Mouse (Mus musculus): ENCODE results near the gene Rab10. TPM values are rescaled to one million over a fixed set of nuclear protein-coding genes. Genes with fewer than 3 reads are reported as not detected.
"Not testable (repeated sequence)": the region's sequence is repeated elsewhere in the genome, so short reads cannot be mapped to it uniquely, and the experiment has no call there.

The Rab10 gene
- total RNA-seq, 2 experiments from 2014 or later, result 116 to 118 TPM

- intact Hi-C loops (cut with DNase I), result loop anchor here (5.0 to 10.0 kb wide), 2 partner anchors 53 to 270 kb away; partner anchors contain the start of gene Dtnb
- DNase-seq, result no peak
These were observed 4.5 kb downstream of the Rab10 start for GRCm38 (mm10) chr12:3305238-3305637.

- DNase-seq; intact Hi-C loops (cut with DNase I): not testable (repeated sequence)
These were observed 12.1 kb downstream of the Rab10 start for GRCm38 (mm10) chr12:3297622-3298021.

GRCm38 (mm10) chr12:3296056-3296455, 13.7 kb downstream of the Rab10 start:
- DNase-seq, result no peak
- intact Hi-C loops (cut with DNase I), result no loop called here

GRCm38 (mm10) chr12:3291849-3292248, 17.9 kb downstream of the Rab10 start:
- intact Hi-C loops (cut with DNase I), result no loop called here
- DNase-seq, result no peak

- no peak for DNase-seq
- intact Hi-C loops (cut with DNase I), result no loop called here
These were observed 18.7 kb downstream of the Rab10 start for GRCm38 (mm10) chr12:3291038-3291437.

- no peak for DNase-seq
- intact Hi-C loops (cut with DNase I), result no loop called here
These were observed 21.3 kb downstream of the Rab10 start for GRCm38 (mm10) chr12:3288440-3288839.

GRCm38 (mm10) chr12:3285919-3286318, 23.9 kb downstream of the Rab10 start:
- intact Hi-C loops (cut with DNase I), result no loop called here
- no peak for DNase-seq

- intact Hi-C loops (cut with DNase I), result no loop called here
- DNase-seq, result no peak
These were observed 24.4 kb downstream of the Rab10 start for GRCm38 (mm10) chr12:3285377-3285776.

GRCm38 (mm10) chr12:3284463-3284862, 25.3 kb downstream of the Rab10 start:
- no peak for DNase-seq

GRCm38 (mm10) chr12:3283829-3284440, 25.8 kb downstream of the Rab10 start:
- intact Hi-C loops (cut with DNase I), result no loop called here
- no peak for DNase-seq

More at GRCm38 (mm10) chr12:3284463-3284862, 25.3 kb downstream of the Rab10 start:
- intact Hi-C loops (cut with DNase I), result no loop called here

GRCm38 (mm10) chr12:3282954-3283353, 26.8 kb downstream of the Rab10 start:
- intact Hi-C loops (cut with DNase I), result no loop called here

GRCm38 (mm10) chr12:3282520-3282919, 27.2 kb downstream of the Rab10 start:
- intact Hi-C loops (cut with DNase I), result no loop called here
- no peak for DNase-seq

More at GRCm38 (mm10) chr12:3282954-3283353, 26.8 kb downstream of the Rab10 start:
- no peak for DNase-seq

GRCm38 (mm10) chr12:3278880-3279339, 30.9 kb downstream of the Rab10 start:
- intact Hi-C loops (cut with DNase I), result no loop called here
- DNase-seq, result no peak

- intact Hi-C loops (cut with DNase I), result no loop called here
- DNase-seq, result no peak
These were observed 39.0 kb downstream of the Rab10 start for GRCm38 (mm10) chr12:3270818-3271217.

- DNase-seq, result no peak
- intact Hi-C loops (cut with DNase I), result no loop called here
These were observed 42.4 kb downstream of the Rab10 start for GRCm38 (mm10) chr12:3267397-3267796.

- DNase-seq, result no peak
- intact Hi-C loops (cut with DNase I), result no loop called here
These were observed 44.6 kb downstream of the Rab10 start for GRCm38 (mm10) chr12:3265188-3265587.

GRCm38 (mm10) chr12:3264449-3264848, 45.3 kb downstream of the Rab10 start:
- no peak for DNase-seq
- intact Hi-C loops (cut with DNase I), result no loop called here

- no peak for DNase-seq
- intact Hi-C loops (cut with DNase I), result no loop called here
These were observed 48.2 kb downstream of the Rab10 start for GRCm38 (mm10) chr12:3261596-3261995.

GRCm38 (mm10) chr12:3255966-3256365, 53.8 kb downstream of the Rab10 start:
- intact Hi-C loops (cut with DNase I), result no loop called here
- no peak for DNase-seq

GRCm38 (mm10) chr12:3255435-3255834, 54.3 kb downstream of the Rab10 start:
- intact Hi-C loops (cut with DNase I), result no loop called here
- DNase-seq, result no peak

- no peak for DNase-seq
- intact Hi-C loops (cut with DNase I), result loop anchor here (2.0 to 5.0 kb wide), 3 partner anchors 19 to 104 kb away; partner anchors contain the start of gene Rab10
These were observed 56.2 kb downstream of the Rab10 start for GRCm38 (mm10) chr12:3253591-3253990.

GRCm38 (mm10) chr12:3246091-3246490, 63.7 kb downstream of the Rab10 start:
- DNase-seq, result no peak
- intact Hi-C loops (cut with DNase I), result no loop called here

Measured in heart, postnatal 14 days (tissue).